9 mouse cellular contexts compared by ENCODE assay signal in genomic region chr16:76432304-76432703, GRCm38 (mm10). TPM values are rescaled to one million over a fixed set of nuclear protein-coding genes. Genes with fewer than 3 reads are reported as not detected.
DNase-seq lines count a peak whose midpoint lies in the region; ATAC-seq lines count a peak whose summit lies in the region.
"Had no signal": no experiment of that assay in that cellular context is flagged by ENCODE, and none has a peak within 500 bp of the region (broad histone marks: within the 10 kb centered on the region; RNA-seq: fewer than 3 reads in every experiment).

No protein-coding gene starts in this region.

- H3K4me1 ChIP-seq in heart, embryonic 11.5 days (ENCODE audit: control insufficient read depth, insufficient read depth, low read length): no peaks in the 10 kb centered on the region
- H3K4me1 ChIP-seq: neural tube, embryonic 13.5 days had no signal

- no peak overlapping the region for H3K4me2 ChIP-seq in heart, embryonic 11.5 days
- H3K4me2 ChIP-seq: neural tube, embryonic 13.5 days had no signal

- peak; percentile 98 for DNase-seq in heart, adult 11 months
- peak; percentile 8 for DNase-seq in NIH3T3 (ENCODE audit: low read depth)
- peak; percentile 76 for DNase-seq in cerebellum, adult 9-11 months
- DNase-seq in heart, postnatal 10 days: peak; percentile 77 to 83
- peak; percentile 45 for DNase-seq in lung, postnatal 36 days
- DNase-seq in thymus, postnatal 25 days: no peak
- no peak for DNase-seq in thymus, postnatal 0 days (ENCODE audit: low spot score)

- ATAC-seq in heart, embryonic 11.5 days (replicated peaks; ENCODE audit: insufficient number of reproducible peaks, low FRiP score, low TSS enrichment): no peak

- H3K9me3 ChIP-seq in heart, embryonic 11.5 days (replicated peaks; ENCODE audit: control insufficient read depth, low read length): no peaks in the 10 kb centered on the region
- H3K9me3 ChIP-seq: neural tube, embryonic 13.5 days had no signal

- H3K9ac ChIP-seq in heart, embryonic 11.5 days (ENCODE audit: low read depth, low read length): no peak overlapping the region
- H3K9ac ChIP-seq: neural tube, embryonic 13.5 days had no signal

- no peak overlapping the region for H3K27ac ChIP-seq in heart, embryonic 11.5 days (ENCODE audit: low read depth, low read length)
- H3K27ac ChIP-seq: neural tube, embryonic 13.5 days had no signal

- no peak overlapping the region for H3K4me3 ChIP-seq in heart, embryonic 11.5 days (ENCODE audit: low read depth, low read length)
- H3K4me3 ChIP-seq: neural tube, embryonic 13.5 days had no signal

- intact Hi-C loops in heart, postnatal 10 days (cut with DNase I): loop anchor here (2.0 kb wide), 1 partner anchor 60 kb away; the partner anchor contains the start of gene Nrip1

- 73% methylated on average over 9 of the region's 9 CpGs for WGBS in heart, embryonic 11.5 days (ENCODE audit: insufficient replicate concordance)

- H3K36me3 ChIP-seq in heart, embryonic 11.5 days (ENCODE audit: control insufficient read depth, insufficient read depth, low read length): no peaks in the 10 kb centered on the region
- H3K36me3 ChIP-seq: neural tube, embryonic 13.5 days had no signal

- H3K27me3 ChIP-seq in heart, embryonic 11.5 days (ENCODE audit: control insufficient read depth, insufficient read depth, low read length): no peaks in the 10 kb centered on the region
- H3K27me3 ChIP-seq: neural tube, embryonic 13.5 days had no signal

RNA-seq across cellular contexts. Expression of gene Nrip1, which starts 58.7 kb away (rescaled TPM):
- 23.6 and 26.5 TPM in 2 replicates for polyA plus RNA-seq in heart, embryonic 11.5 days (2014; fragmentation: Nextera tagmentation; extraction: Ambion mirVana)
- 10 to 100 TPM; 26.8 to 27.4 TPM for total RNA-seq in heart, postnatal 10 days (2021)
- polyA plus RNA-seq in thymus, postnatal 0 days (2015; fragmentation: Nextera tagmentation; extraction: Ambion mirVana): 62.4 and 78.6 TPM in 2 replicates

Comparison
In these comparisons a context has a peak if more than half of its experiments do, and no peak if none do; other contexts are left out.
1. DNase-seq: peak in heart, adult 11 months (single experiment), NIH3T3 (single experiment), cerebellum, adult 9-11 months (single experiment), heart, postnatal 10 days (2 of 2) and lung, postnatal 36 days (single experiment); none in thymus, postnatal 25 days (single experiment) and thymus, postnatal 0 days (single experiment).